Mouse (Mus musculus): Measurements from ENCODE around the gene Csnka2ip. TPM values are rescaled to one million over a fixed set of nuclear protein-coding genes. Genes with fewer than 3 reads are reported as not detected.

Gene Csnka2ip
- polyA plus RNA-seq (2012; rRNA removed): not detected in 2 replicates

DNA sequence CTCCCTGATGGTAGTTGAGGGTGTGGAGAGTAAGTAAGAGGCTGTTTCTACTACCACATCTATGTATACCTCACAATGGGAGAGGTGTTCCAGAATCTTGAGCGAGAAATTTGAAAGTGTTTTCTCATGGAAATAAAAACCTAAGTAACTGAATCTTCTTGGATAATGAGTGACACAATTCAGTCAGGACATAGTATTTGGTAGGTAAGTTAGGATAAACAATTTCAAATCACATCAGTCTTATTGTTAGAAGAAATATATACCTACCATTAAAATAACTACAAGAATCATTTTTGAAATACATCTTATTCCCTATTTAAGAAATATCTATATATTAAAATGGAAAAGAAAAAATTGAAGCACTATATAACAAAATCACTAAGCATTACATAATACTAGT lies at the start of gene Csnka2ip:
Gene Csnka2ip, minus strand, starts transcription at position 101 of the 400 bp plus-strand sequence.

Other genes with a start within 250 kb of the Csnka2ip start
- 2.6 and 3.8 TPM in 2 replicates for gene 4930453N24Rik, start 168.8 kb upstream of the Csnka2ip start, polyA plus RNA-seq (2012; rRNA removed)
- gene Zfp654, start 249.2 kb upstream of the Csnka2ip start, polyA plus RNA-seq (2012; rRNA removed): 0.45 and 0.51 TPM in 2 replicates
- gene Cggbp1, start 249.6 kb upstream of the Csnka2ip start, polyA plus RNA-seq (2012; rRNA removed): 6.0 and 6.1 TPM in 2 replicates